12 mouse cellular contexts compared by ENCODE assay signal in genomic region chr12:106993011-106993410, GRCm38 (mm10).
"Had no signal": no experiment of that assay in that cellular context is flagged by ENCODE, and none has a peak within 500 bp of the region (broad histone marks: within the 10 kb centered on the region; RNA-seq: fewer than 3 reads in every experiment).

No protein-coding gene starts in this region.

- H3K4me2 ChIP-seq: intestine, embryonic 15.5 days; limb, embryonic 13.5 days; midbrain, embryonic 11.5 days; midbrain, embryonic 15.5 days; neural tube, embryonic 12.5 days had no signal

- DNase-seq: lung, adult 18-20 months; lung, postnatal 4 days; thymus, postnatal 4 days had no signal

- ATAC-seq: intestine, embryonic 15.5 days; lung, postnatal 0 days; midbrain, embryonic 15.5 days had no signal

- H3K4me3 ChIP-seq: intestine, embryonic 15.5 days; limb, embryonic 13.5 days; megakaryocyte, embryonic 14.5 days; midbrain, embryonic 15.5 days; neural tube, embryonic 12.5 days had no signal

- H3K36me3 ChIP-seq: intestine, embryonic 15.5 days; limb, embryonic 13.5 days; midbrain, embryonic 15.5 days; neural tube, embryonic 12.5 days had no signal

- H3K9ac ChIP-seq: intestine, embryonic 15.5 days; limb, embryonic 13.5 days; liver, embryonic 14.5 days; midbrain, embryonic 15.5 days; neural tube, embryonic 12.5 days had no signal

- H3K9me3 ChIP-seq: intestine, embryonic 15.5 days; limb, embryonic 13.5 days; midbrain, embryonic 15.5 days; neural tube, embryonic 12.5 days had no signal

- H3K27me3 ChIP-seq: intestine, embryonic 15.5 days; limb, embryonic 13.5 days; megakaryocyte, embryonic 14.5 days; midbrain, embryonic 15.5 days; neural tube, embryonic 12.5 days had no signal

- H3K4me1 ChIP-seq: intestine, embryonic 15.5 days; megakaryocyte, embryonic 14.5 days; midbrain, embryonic 15.5 days; neural tube, embryonic 12.5 days had no signal

- H3K27ac ChIP-seq: intestine, embryonic 15.5 days; limb, embryonic 13.5 days; liver, embryonic 14.5 days; midbrain, embryonic 15.5 days; neural tube, embryonic 12.5 days; stomach, postnatal 0 days had no signal
